Mouse (Mus musculus) left cerebral cortex, postnatal 36 days (tissue): ENCODE results near the gene Vav2. TPM values are rescaled to one million over a fixed set of nuclear protein-coding genes. Genes with fewer than 3 reads are reported as not detected.

ENCODE experiments used
- DNase-seq, 2 experiments: peaks; one replicate each; pipeline ENCODE4 v3.0.0; 2021 to 2022; ENCODE audit warnings: low spot score in 2 of 2, mixed read lengths in 1 of 2
- intact Hi-C: fragments of 180-260 bp; cut with DNase I; formaldehyde crosslinking; loops from one replicate; pipeline ENCODE4 v1.15.1; 2025
- total RNA-seq, 2 experiments: library from RNA; stranded (reverse); gene quantifications; 2 replicates each; pipeline ENCODE4 v1.2.3; 2021

The Vav2 gene
- total RNA-seq, 2 experiments from 2014 or later: 9.6 to 12.3 TPM

DNA sequence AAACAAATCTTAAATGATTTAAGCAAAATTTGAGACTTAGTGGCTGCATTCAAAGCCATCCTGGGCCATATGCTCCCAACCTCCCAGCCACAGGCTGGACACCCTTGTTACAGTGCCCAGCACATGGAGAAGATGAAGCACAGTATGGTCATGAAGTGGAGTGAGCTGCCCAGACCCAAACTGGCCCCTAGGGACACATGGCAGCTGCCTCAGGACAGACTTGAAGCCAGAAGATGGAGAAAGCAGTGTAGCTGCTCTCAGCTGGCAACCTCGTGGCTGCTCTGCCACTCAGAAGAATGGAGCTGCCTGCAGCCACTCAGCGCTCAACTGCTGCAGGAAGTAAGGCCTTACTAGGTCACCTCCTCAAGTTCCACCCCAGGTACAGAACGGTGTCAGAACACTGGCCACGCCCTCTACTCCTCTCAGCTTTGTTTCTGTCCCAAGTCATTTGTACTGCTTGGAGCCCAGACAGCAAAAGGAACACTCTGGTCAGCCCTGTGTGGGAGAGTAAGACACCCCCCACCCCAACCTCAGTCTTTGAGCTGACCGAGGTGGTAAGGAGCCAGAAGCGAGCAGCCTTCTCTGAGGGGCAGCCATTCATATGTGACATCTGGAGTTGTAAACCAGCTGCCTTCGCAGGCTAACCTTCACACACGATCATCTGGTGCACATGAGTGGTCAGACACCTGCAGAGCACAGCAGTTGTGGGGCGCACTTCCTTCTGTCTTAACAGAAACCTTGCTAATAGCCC is 130.0 kb downstream of the Vav2 start:
- intact Hi-C loops: no loop called here
- no peak for DNase-seq

DNA sequence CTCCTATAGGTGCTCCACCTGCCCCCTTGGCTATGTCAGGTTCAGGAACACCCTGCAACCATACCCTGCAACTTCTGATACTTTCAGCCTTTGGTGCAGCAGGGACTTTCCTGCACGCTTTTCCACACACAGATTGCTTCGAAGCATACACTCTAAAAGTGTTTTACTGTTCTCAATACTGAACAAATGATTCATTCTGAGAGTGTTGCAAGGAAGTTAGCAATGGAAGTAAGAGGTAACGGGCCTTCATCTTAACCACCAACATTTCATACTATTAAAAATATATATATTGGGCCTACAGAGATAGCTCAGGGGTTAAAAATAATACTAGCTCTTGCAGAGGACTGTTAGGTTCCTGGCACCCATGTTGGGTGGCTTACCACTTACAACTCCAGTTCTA is 132.1 kb downstream of the Vav2 start:
- no peak for DNase-seq
- intact Hi-C loops: no loop called here

DNA sequence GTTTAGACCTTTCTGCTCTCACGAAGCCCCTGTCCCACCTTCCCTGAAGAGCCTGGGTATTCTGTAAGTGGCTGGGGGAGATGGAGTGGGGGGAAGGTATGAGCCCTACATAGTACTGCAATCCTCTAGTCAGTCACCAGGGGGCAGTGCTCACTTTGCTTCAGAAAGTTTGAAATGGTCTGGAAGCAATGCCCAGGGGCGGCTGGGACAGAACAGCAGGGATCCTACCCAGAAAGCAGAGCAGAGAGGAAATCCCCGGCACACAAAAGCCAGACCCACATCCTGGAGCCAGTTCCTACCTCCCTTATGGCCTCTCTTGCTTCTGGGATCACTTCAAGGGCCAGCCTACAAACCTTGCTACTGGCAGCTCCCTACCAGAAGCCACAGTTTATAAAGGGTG is 137.8 kb downstream of the Vav2 start:
- intact Hi-C loops: loop anchor here (1.0 to 10.0 kb wide), 2 partner anchors 139 to 456 kb away; no protein-coding TSS in a partner anchor
- DNase-seq: peak; percentile 59 to 81

- intact Hi-C loops: loop anchor here (10.0 kb wide), 1 partner anchor 458 kb away; no protein-coding TSS in a partner anchor
- no peak for DNase-seq
Observed at GRCm38 (mm10) chr2:27286971-27287710, 139.7 kb downstream of the Vav2 start.

GRCm38 (mm10) chr2:27284441-27284840 is 142.4 kb downstream of the Vav2 start:
- intact Hi-C loops: loop anchor here (5.0 to 10.0 kb wide), 3 partner anchors 233 to 483 kb away; partner anchors contain the start of gene Wdr5
- DNase-seq: no peak

DNA sequence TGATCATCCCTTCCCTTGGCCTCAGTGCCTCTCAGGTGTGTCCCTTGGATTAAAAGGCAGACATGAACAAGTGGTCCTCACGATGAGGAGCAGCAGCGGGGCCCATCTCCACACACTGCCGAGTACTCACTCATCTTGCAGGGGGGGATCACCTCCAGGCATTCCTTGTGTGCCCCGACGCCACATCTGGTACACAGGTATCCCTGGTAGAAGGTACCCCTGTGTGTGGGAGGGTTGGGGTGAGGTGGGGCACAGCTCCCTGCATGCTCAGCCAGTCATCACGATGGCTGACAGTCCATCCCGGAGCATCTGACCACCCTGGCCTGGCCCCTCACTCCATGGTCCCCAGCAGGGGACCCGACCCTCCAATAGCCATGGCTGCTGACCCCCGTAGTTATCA is 145.1 kb downstream of the Vav2 start:
- DNase-seq: no peak
- intact Hi-C loops: loop anchor here (2.0 to 10.0 kb wide), 4 partner anchors 147 to 486 kb away; partner anchors contain the start of gene Wdr5

- intact Hi-C loops: loop anchor here (2.0 to 10.0 kb wide), 4 partner anchors 148 to 486 kb away; partner anchors contain the start of gene Wdr5
Observed at GRCm38 (mm10) chr2:27280920-27281611, 145.8 kb downstream of the Vav2 start.

DNA sequence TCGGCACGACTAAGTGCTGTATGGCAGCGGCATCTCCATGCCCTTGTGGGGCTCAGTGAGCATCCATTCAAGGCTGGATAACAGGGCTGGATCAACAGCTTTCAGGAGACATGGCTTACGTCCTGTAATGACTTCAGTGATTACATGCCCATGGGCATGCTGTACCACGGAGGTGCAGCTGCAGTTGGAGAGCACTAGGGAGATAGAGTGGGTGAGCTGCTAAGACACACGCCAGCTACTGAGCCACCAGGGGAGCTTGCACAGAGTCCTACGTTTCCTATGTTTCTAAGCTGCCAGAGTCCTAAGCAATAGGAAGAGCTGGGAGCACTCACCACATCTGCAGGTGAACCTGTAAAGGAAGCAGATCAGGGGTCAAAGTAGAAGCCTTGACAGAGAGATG is 148.0 kb downstream of the Vav2 start:
- intact Hi-C loops: no loop called here
- no peak for DNase-seq

More at GRCm38 (mm10) chr2:27280920-27281611, 145.8 kb downstream of the Vav2 start:
- DNase-seq: peak; percentile 50 to 56

GRCm38 (mm10) chr2:27268325-27268724 is 158.5 kb downstream of the Vav2 start:
- DNase-seq: no peak
- intact Hi-C loops: no loop called here

- intact Hi-C loops: no loop called here
- no peak for DNase-seq
Observed at GRCm38 (mm10) chr2:27265819-27266218, 161.0 kb downstream of the Vav2 start.

DNA sequence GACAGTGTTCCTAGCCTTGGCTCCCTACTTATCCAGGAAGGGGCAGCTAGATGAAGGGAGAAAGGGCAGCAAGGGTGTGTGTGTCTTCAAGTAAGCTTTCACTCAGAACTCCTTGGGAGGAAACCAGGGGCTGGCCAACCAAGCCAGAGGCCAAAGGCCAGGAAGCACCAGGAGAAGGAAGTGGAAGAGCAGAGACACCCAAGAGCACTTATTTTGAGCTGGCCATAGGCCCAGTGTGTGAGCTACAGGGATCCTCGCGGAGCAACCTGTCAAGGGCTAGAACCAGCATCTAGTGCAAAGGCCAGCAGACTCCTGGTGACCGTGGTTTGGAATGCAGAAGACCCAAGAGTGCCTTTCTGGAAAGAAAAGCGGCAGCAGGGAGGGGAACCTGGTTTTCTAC is 163.8 kb downstream of the Vav2 start:
- no peak for DNase-seq
- intact Hi-C loops: no loop called here

DNA sequence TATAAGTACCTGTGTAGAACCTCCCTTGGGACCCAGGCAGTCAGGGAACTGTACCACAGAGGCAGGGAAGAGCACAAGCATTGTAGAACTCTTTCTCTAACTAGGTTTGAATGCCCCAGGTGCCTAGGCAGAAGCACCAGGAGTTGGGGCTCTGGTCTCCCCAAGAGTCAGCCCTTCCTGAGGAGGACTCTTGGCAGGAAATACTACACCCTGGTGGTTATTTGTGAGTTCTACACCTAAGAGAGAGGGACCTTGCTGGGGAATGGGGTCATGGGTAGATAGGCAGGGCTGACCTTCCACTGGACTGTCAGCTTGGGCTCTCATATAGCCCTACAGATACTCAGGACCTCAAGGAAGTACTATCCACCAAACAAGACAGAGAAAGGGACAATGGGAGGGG is 175.4 kb downstream of the Vav2 start:
- intact Hi-C loops: no loop called here
- no peak for DNase-seq

DNA sequence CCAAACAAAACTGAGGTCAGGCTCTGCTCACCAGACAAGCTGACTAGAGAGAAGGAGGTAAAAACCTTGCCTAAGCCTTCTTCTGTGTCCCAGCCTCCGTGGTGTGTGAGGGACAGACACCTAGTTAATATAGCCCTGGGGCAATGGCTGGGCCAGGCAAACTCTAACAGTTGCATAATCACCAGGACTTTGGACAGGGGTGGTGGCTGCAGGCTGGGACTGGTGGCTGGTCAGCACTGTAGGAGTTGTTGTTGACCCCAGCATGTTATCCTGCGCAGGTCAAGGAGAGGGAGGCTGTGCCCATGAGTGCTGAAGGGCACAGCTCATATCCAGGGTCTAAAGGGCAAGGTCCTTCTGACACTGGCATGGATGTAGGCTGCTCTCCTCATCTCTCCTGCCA is 178.6 kb downstream of the Vav2 start, which contains the start of gene Sardh:
Sardh (minus strand) TSS at position 127 of the 400 bp plus-strand sequence.
- intact Hi-C loops: no loop called here
- no peak for DNase-seq

DNA sequence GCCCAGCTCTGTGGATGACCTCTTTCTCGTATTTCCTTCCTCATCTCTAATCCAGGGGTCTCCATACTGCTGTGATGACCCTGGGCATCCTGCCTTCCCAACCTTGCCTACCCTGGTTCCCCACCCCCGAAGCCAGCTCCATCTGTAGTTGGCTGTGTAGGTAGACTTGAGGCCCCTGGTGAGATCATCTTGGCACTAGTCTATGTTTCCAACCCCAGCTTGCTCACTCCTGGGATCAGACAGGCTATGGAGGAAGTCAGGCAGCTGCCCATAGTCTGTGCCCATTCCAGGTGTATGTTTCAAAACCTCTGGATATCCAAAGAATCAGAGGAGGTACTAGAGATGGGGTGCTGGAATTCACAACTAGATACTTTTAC is 179.4 kb downstream of the Vav2 start:
- intact Hi-C loops: no loop called here
- DNase-seq: no peak

DNA sequence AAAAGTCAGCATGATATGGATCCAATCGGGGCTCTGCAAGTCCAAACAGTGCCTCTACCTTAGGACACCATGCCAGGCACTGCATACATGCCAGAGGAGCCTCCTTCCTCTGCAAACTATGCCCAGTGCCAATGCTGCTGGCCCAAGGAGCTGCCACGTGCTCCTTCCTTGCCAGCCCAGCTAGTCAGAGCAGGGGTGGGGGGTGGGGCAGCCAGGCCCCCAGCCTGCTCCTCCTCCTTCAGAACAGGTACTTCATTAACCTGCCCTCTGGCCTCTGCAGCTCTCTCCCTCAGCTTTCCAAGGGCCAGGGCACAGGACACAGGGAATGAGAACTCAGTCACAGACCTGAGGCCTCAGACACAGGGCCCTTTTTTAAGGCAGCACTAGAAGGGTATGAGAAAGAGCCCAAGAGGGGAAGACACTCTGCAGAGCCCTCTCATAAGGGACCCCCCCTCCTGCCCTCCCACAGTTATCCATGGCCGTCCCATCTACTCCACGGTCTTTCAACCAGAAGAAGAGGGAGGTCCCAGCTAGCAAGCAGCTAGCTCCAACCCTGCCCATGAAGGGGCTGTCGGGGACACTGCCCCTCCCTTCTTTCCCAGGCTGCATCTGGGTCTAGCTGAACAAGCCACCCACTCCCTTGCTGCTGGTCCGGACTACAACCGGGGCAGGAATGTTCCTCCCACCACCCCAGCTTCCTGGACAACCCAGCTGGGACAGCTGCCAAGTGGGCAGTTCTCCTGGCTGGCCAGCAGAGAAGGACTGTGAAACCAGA is 179.9 kb downstream of the Vav2 start:
- peak; percentile 64 to 71 for DNase-seq
- intact Hi-C loops: no loop called here

DNA sequence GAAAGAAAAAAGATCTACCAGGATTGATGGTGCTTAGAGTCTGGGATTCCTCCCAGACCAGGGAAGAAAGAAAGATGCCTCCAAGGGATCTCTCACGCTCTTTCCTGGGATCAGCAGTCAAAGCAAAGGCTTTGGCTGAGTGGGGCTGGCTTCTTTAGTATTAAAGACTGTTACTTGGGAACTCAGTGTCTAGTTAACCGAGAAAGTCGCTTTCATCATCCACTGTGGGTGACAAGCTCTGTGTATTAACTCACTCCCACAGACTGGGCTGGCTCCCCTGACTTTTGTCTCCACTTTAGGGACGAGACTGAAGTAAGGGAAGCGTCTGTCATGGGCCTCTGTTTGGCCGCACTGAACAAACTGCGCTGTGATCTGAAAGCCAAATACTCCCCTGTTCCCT is 180.9 kb downstream of the Vav2 start:
- intact Hi-C loops: no loop called here
- no peak for DNase-seq

DNA sequence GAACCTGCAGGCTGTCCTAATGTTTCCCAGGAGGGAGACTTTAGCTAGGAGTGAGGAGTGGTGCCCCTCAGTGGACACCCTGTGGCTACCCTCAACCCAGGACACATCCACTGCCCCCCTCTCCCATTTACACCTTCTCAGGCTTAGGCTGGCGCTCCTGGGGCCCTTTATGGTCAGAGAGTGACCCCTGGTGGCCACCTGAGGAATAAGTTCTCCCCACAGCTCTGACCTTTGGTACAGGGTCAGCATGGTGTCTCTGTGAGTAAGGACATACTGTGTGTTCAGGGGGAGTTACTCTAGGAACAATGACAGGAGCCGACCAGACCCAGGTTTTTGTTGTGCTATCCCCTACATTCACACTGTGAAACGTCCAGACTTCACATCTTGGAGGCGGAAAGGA is 189.5 kb downstream of the Vav2 start:
- peak in 1 of 2 experiments; percentile 48 for DNase-seq
- intact Hi-C loops: loop anchor here (1.0 to 10.0 kb wide), 2 partner anchors 194 to 303 kb away; partner anchors contain the start of genes Stkld1 and Surf4

GRCm38 (mm10) chr2:27235729-27236128 is 191.1 kb downstream of the Vav2 start:
- intact Hi-C loops: loop anchor here (10.0 kb wide), 1 partner anchor 301 kb away; the partner anchor contains the start of genes Stkld1 and Surf4
- peak; percentile 70 to 72 for DNase-seq

GRCm38 (mm10) chr2:27232376-27232775 is 194.5 kb downstream of the Vav2 start:
- intact Hi-C loops: loop anchor here (5.0 to 10.0 kb wide), 2 partner anchors 110 to 298 kb away; partner anchors contain the start of genes Stkld1 and Surf4

More at GRCm38 (mm10) chr2:27232376-27232775, 194.5 kb downstream of the Vav2 start:
- DNase-seq: peak; percentile 68 to 79
